Mouse (Mus musculus) MEL (cell line): ENCODE data around the gene Hebp1. TPM values are rescaled to one million over a fixed set of nuclear protein-coding genes. Genes with fewer than 3 reads are reported as not detected.
A peak's percentile ranks its signal among the peaks of the same experiment; 100 is the strongest.

Experiments
- DNase-seq: peaks from one replicate; pipeline ENCODE4 v3.0.0; 2011; ENCODE audit warnings: low read depth, low spot score
- H3K27ac ChIP-seq: 2 replicates; pipeline ENCODE4 v1.5.1; 2012; ENCODE audit warnings: low read depth, mild to moderate bottlenecking, control low read depth, low read length, moderate library complexity; ENCODE audit not compliant: control insufficient read depth
- H3K27me3 ChIP-seq, 2 experiments: fragments of 150-350 bp in 1 of 2; sonication (generic) in 1 of 2; 2 replicates each; pipeline ENCODE4 v1.6.1; 2012; ENCODE audit warnings: low read length in 2 of 2, mild to moderate bottlenecking in 2 of 2, improper control_type of control experiment in 1 of 2, moderate library complexity in 1 of 2; ENCODE audit not compliant: insufficient read depth in 2 of 2, control insufficient read depth in 1 of 2
- H3K36me3 ChIP-seq, 2 experiments: 2 replicates each; pipeline ENCODE4 v1.6.1; 2012 to 2014; ENCODE audit warnings: low read length in 2 of 2, improper control_type of control experiment in 1 of 2, inconsistent platforms in 1 of 2, mild to moderate bottlenecking in 1 of 2; ENCODE audit not compliant: insufficient read depth in 2 of 2, control insufficient read depth in 1 of 2
- H3K4me1 ChIP-seq, 2 experiments: fragments of 150-350 bp in 1 of 2; sonication (generic) in 1 of 2; 2 replicates each; pipeline ENCODE4 v1.6.1; 2012; ENCODE audit warnings: low read length in 2 of 2, improper control_type of control experiment in 1 of 2, mild to moderate bottlenecking in 1 of 2; ENCODE audit not compliant: insufficient read depth in 2 of 2, control insufficient read depth in 1 of 2
- H3K4me3 ChIP-seq, 2 experiments: fragments of 150-350 bp in 1 of 2; sonication (generic) in 1 of 2; 2 replicates each; pipeline ENCODE4 v1.5.1; 2012; ENCODE audit warnings: low read depth in 2 of 2, low read length in 2 of 2, mild to moderate bottlenecking in 2 of 2, moderate library complexity in 2 of 2, control low read depth in 1 of 2, improper control_type of control experiment in 1 of 2; ENCODE audit not compliant: control insufficient read depth in 1 of 2, insufficient read depth in 1 of 2
- H3K79me2 ChIP-seq: 2 replicates; pipeline ENCODE4 v1.6.1; 2012; ENCODE audit warnings: mild to moderate bottlenecking, low read length, moderate library complexity; ENCODE audit not compliant: control insufficient read depth, poor library complexity, insufficient read depth
- H3K9ac ChIP-seq: 2 replicates; pipeline ENCODE4 v1.6.1; 2012; ENCODE audit warnings: low read depth, mild to moderate bottlenecking, control low read depth, low read length, moderate library complexity; ENCODE audit not compliant: control insufficient read depth, poor library complexity, severe bottlenecking
- H3K9me3 ChIP-seq: fragments of 150-350 bp; sonication (generic); replicated peaks from 2 replicates; pipeline ENCODE4 v1.6.1; 2012; ENCODE audit warnings: mild to moderate bottlenecking, low read length, improper control_type of control experiment, moderate library complexity; ENCODE audit not compliant: insufficient read depth
- CHD2 ChIP-seq: IDR thresholded peaks from 2 replicates; pipeline ENCODE4 v1.6.1; 2011; ENCODE audit warnings: low read length, improper control_type of control experiment
- E2F4 ChIP-seq: IDR thresholded peaks from 2 replicates; pipeline ENCODE4 v1.6.1; 2011; ENCODE audit warnings: low read depth, low read length, improper control_type of control experiment, borderline replicate concordance
- EP300 ChIP-seq, 2 experiments: IDR thresholded peaks; 2 replicates each; pipeline ENCODE4 v1.6.1; 2011; ENCODE audit warnings: improper control_type of control experiment in 2 of 2, low read length in 2 of 2, low read depth in 1 of 2, mild to moderate bottlenecking in 1 of 2
- HCFC1 ChIP-seq: IDR thresholded peaks from 2 replicates; pipeline ENCODE4 v1.6.1; 2012; ENCODE audit warnings: low read depth, mild to moderate bottlenecking, inconsistent platforms, low read length, improper control_type of control experiment, moderate library complexity
- JUND ChIP-seq: IDR thresholded peaks from 2 replicates; pipeline ENCODE4 v1.6.1; 2011; ENCODE audit warnings: low read depth, mild to moderate bottlenecking, improper control_type of control experiment, low read length
- KAT2A ChIP-seq: conservative IDR thresholded peaks from 2 replicates; pipeline ENCODE4 v1.6.1; 2012; ENCODE audit warnings: low read depth, low read length, improper control_type of control experiment, inconsistent platforms
- MAFK ChIP-seq: IDR thresholded peaks from 2 replicates; pipeline ENCODE4 v1.6.1; 2011; ENCODE audit warnings: low read depth, mild to moderate bottlenecking, low read length, improper control_type of control experiment, borderline replicate concordance
- MAX ChIP-seq: IDR thresholded peaks from 2 replicates; pipeline ENCODE4 v1.6.1; 2011; ENCODE audit warnings: low read length, improper control_type of control experiment
- POLR2A ChIP-seq, 2 experiments: IDR thresholded peaks; 2 replicates each; pipeline ENCODE4 v1.6.1; 2011 to 2012; ENCODE audit warnings: low read length in 2 of 2, mild to moderate bottlenecking in 2 of 2, control low read depth in 1 of 2, improper control_type of control experiment in 1 of 2, low read depth in 1 of 2, moderate library complexity in 1 of 2; ENCODE audit not compliant: control insufficient read depth in 1 of 2, insufficient read depth in 1 of 2, poor library complexity in 1 of 2
- POLR2AphosphoS2 ChIP-seq: IDR thresholded peaks from 2 replicates; pipeline ENCODE4 v1.6.1; 2011; ENCODE audit warnings: low read length, improper control_type of control experiment
- RCOR1 ChIP-seq: IDR thresholded peaks from 2 replicates; pipeline ENCODE4 v1.6.1; 2012; ENCODE audit warnings: low read depth, mild to moderate bottlenecking, inconsistent platforms, low read length, improper control_type of control experiment
- SIN3A ChIP-seq: IDR thresholded peaks from 2 replicates; pipeline ENCODE4 v1.6.1; 2012; ENCODE audit warnings: low read length, improper control_type of control experiment, inconsistent platforms
- TAL1 ChIP-seq: IDR thresholded peaks from 2 replicates; pipeline ENCODE4 v1.6.1; 2012; ENCODE audit warnings: mild to moderate bottlenecking, inconsistent platforms, low read length, moderate library complexity, mixed read lengths
- TCF12 ChIP-seq: IDR thresholded peaks from 2 replicates; pipeline ENCODE4 v1.6.1; 2014; ENCODE audit warnings: low read depth, mild to moderate bottlenecking, inconsistent platforms, low read length, improper control_type of control experiment, moderate library complexity
- UBTF ChIP-seq: IDR thresholded peaks from 2 replicates; pipeline ENCODE4 v1.6.1; 2012; ENCODE audit warnings: low read depth, mild to moderate bottlenecking, inconsistent platforms, low read length, improper control_type of control experiment, moderate library complexity, borderline replicate concordance; ENCODE audit not compliant: insufficient read depth
- USF2 ChIP-seq, 2 experiments: IDR thresholded peaks; 2 replicates each; pipeline ENCODE4 v1.6.1; 2011 to 2012; ENCODE audit warnings: improper control_type of control experiment in 2 of 2, low read length in 2 of 2, borderline replicate concordance in 1 of 2, inconsistent platforms in 1 of 2, low read depth in 1 of 2, mild to moderate bottlenecking in 1 of 2; ENCODE audit not compliant: insufficient read depth in 1 of 2
- ZKSCAN1 ChIP-seq: IDR thresholded peaks from 2 replicates; pipeline ENCODE4 v1.6.1; 2012; ENCODE audit warnings: low read depth, mild to moderate bottlenecking, inconsistent platforms, low read length, improper control_type of control experiment, moderate library complexity
- ZMIZ1 ChIP-seq: IDR thresholded peaks from 2 replicates; pipeline ENCODE4 v1.6.1; 2012; ENCODE audit warnings: low read depth, mild to moderate bottlenecking, inconsistent platforms, low read length, improper control_type of control experiment, moderate library complexity
- ZNF384 ChIP-seq: IDR thresholded peaks from 2 replicates; pipeline ENCODE4 v1.6.1; 2012; ENCODE audit warnings: low read depth, mild to moderate bottlenecking, inconsistent platforms, low read length, improper control_type of control experiment
- polyA plus RNA-seq, 2 experiments: library from polyadenylated mRNA; stranded (reverse) in 1 of 2; unstranded in 1 of 2; fragments of >175 nt in 1 of 2; fragments of >200 nt in 1 of 2; gene quantifications; 2 replicates each; pipeline versions ENCODE4 v1.2.1 to v1.2.4; 2012; ENCODE audit warnings: low replicate concordance in 2 of 2, low read depth in 1 of 2; ENCODE audit not compliant: insufficient read length in 2 of 2, insufficient read depth in 1 of 2, missing spikeins in 1 of 2
- total RNA-seq: library from RNA; depleted of rRNA; stranded (reverse); fragments of 300-350 nt; gene quantifications from 2 replicates; pipeline ENCODE4 v1.2.3, GENCODE M21; 2012

Gene Hebp1
- total and polyA plus RNA-seq, 3 experiments: 16.7 to 25.1 TPM; not detected in 1

- Histone ChIP-seq H3K79me2 (no peaks in the 10 kb centered on the region; the same call in 1 of the 2 replicates), H3K9ac (no peak overlapping the region), H3K9me3 (no peaks in the 10 kb centered on the region), H3K27me3 (no peaks in the 10 kb centered on the region), H3K4me3 (no peak overlapping the region), H3K27ac (no peak overlapping the region), H3K36me3 (peaks cover 0 to 7% of the 10 kb centered on the region in 2 experiments; a peak in 2 of 4 replicates), H3K4me1 (peaks cover 0 to 9% of the 10 kb centered on the region in 2 experiments; a peak in 3 of 4 replicates)
- TF ChIP-seq UBTF (no peak), EP300 (IDR thresholded peaks at IDR 0.05; ENCODE audit: low read depth in 1 of 2, low read length in 2 of 2) (no peak), ZMIZ1 (no peak), E2F4 (no peak), POLR2AphosphoS2 (no peak), POLR2A (IDR thresholded peaks at IDR 0.05; ENCODE audit: control insufficient read depth in 1 of 2, insufficient read depth in 1 of 2, low read depth in 1 of 2, low read length in 2 of 2, poor library complexity in 1 of 2) (no peak), MAFK (no peak), CHD2 (no peak), TCF12 (no peak), SIN3A (no peak)
- DNase-seq: peak; percentile 27
These were observed 31.6 kb downstream of the Hebp1 start for GRCm38 (mm10) chr6:135166262-135166661.

GRCm38 (mm10) chr6:135165706-135166105 is 32.1 kb downstream of the Hebp1 start:
- Histone ChIP-seq H3K27ac (no peak overlapping the region), H3K27me3 (no peaks in the 10 kb centered on the region), H3K79me2 (no peaks in the 10 kb centered on the region; the same call in 1 of the 2 replicates), H3K9ac (no peak overlapping the region), H3K36me3 (peaks cover 0 to 7% of the 10 kb centered on the region in 2 experiments; a peak in 2 of 4 replicates), H3K4me3 (no peak overlapping the region)
- TF ChIP-seq EP300 (IDR thresholded peaks at IDR 0.05; ENCODE audit: low read depth in 1 of 2, low read length in 2 of 2) (peak in 1 of 2 experiments; percentile 15; a peak in 1 of 4 replicates), JUND (no peak)
- TF ChIP-seq, all 39 proteins: peak for 1
- DNase-seq: peak; percentile 25
- peaks cover 0 to 9% of the 10 kb centered on the region in 2 experiments; a peak in 3 of 4 replicates for H3K4me1 ChIP-seq
- no peaks in the 10 kb centered on the region for H3K9me3 ChIP-seq

- TF ChIP-seq UBTF: no peak
- TF ChIP-seq JUND: no peak
- TF ChIP-seq MAX: no peak
- TF ChIP-seq ZNF384: no peak
- no peak for TF ChIP-seq TAL1
- no peak for TF ChIP-seq CHD2
- no peak for TF ChIP-seq USF2 (IDR thresholded peaks at IDR 0.05; ENCODE audit: borderline replicate concordance in 1 of 2, insufficient read depth in 1 of 2, low read depth in 1 of 2, low read length in 2 of 2)
- TF ChIP-seq HCFC1: no peak
- TF ChIP-seq KAT2A: no peak
- TF ChIP-seq TCF12: no peak
- TF ChIP-seq ZKSCAN1: no peak
- no peak for TF ChIP-seq RCOR1
- H3K4me1 ChIP-seq: peaks cover 0 to 9% of the 10 kb centered on the region in 2 experiments; a peak in 3 of 4 replicates
These were observed 32.6 kb downstream of the Hebp1 start for GRCm38 (mm10) chr6:135165191-135165590.

More at GRCm38 (mm10) chr6:135165191-135165590, 32.6 kb downstream of the Hebp1 start:
- Histone ChIP-seq H3K27me3 (no peaks in the 10 kb centered on the region), H3K9me3 (no peaks in the 10 kb centered on the region), H3K36me3 (peaks cover 0 to 7% of the 10 kb centered on the region in 2 experiments; a peak in 2 of 4 replicates), H3K9ac (no peak overlapping the region), H3K27ac (no peak overlapping the region), H3K4me3 (no peak overlapping the region), H3K79me2 (no peaks in the 10 kb centered on the region; the same call in 1 of the 2 replicates)
- no peak for DNase-seq
